Mouse (Mus musculus) left cerebral cortex, postnatal 36 days (tissue): ENCODE measurements at regions not wholly inside any gene's neighbourhood (a gene's known extent, or its start where the extent isn't known, plus 50 kb on each side); places are given as distances from the start of the nearest gene placed in this dataset.

Source experiments
- DNase-seq, 2 experiments: peaks; one replicate each; pipeline ENCODE4 v3.0.0; 2021 to 2022; ENCODE audit warnings: low spot score in 2 of 2, mixed read lengths in 1 of 2
- intact Hi-C: fragments of 180-260 bp; cut with DNase I; formaldehyde crosslinking; loops from one replicate; pipeline ENCODE4 v1.15.1; 2025

- no peak for DNase-seq
- intact Hi-C loops: no loop called here
Observed at GRCm38 (mm10) chr16:62681880-62682279, 104.7 kb downstream of the Nsun3 start.

GRCm38 (mm10) chr16:62676815-62677214 is 109.8 kb downstream of the Nsun3 start:
- DNase-seq: no peak
- intact Hi-C loops: no loop called here

- no peak for DNase-seq
- intact Hi-C loops: no loop called here
Observed at GRCm38 (mm10) chr16:62657383-62657782, 129.2 kb downstream of the Nsun3 start.

GRCm38 (mm10) chr16:62654436-62654835 is 132.2 kb downstream of the Nsun3 start:
- no peak for DNase-seq
- intact Hi-C loops: no loop called here

- DNase-seq: no peak
Observed at GRCm38 (mm10) chr16:62653817-62654216, 132.8 kb downstream of the Nsun3 start.

GRCm38 (mm10) chr16:62652769-62653465 is 133.7 kb downstream of the Nsun3 start:
- DNase-seq: no peak
- intact Hi-C loops: no loop called here

More at GRCm38 (mm10) chr16:62653817-62654216, 132.8 kb downstream of the Nsun3 start:
- intact Hi-C loops: no loop called here

GRCm38 (mm10) chr16:62650856-62651255 is 135.8 kb downstream of the Nsun3 start:
- intact Hi-C loops: no loop called here
- no peak for DNase-seq

GRCm38 (mm10) chr16:62648326-62648725 is 138.3 kb downstream of the Nsun3 start:
- no peak for DNase-seq
- intact Hi-C loops: loop anchor here (10.0 kb wide), 1 partner anchor 144 kb away; no protein-coding TSS in a partner anchor

GRCm38 (mm10) chr16:62646113-62646512 is 140.5 kb downstream of the Nsun3 start:
- intact Hi-C loops: loop anchor here (10.0 kb wide), 1 partner anchor 141 kb away; no protein-coding TSS in a partner anchor

GRCm38 (mm10) chr16:62642859-62643403 is 143.7 kb downstream of the Nsun3 start:
- intact Hi-C loops: loop anchor here (10.0 kb wide), 1 partner anchor 138 kb away; no protein-coding TSS in a partner anchor
- peak in 1 of 2 experiments; percentile 7 for DNase-seq

More at GRCm38 (mm10) chr16:62646113-62646512, 140.5 kb downstream of the Nsun3 start:
- no peak for DNase-seq

- intact Hi-C loops: no loop called here
- no peak for DNase-seq
Observed at GRCm38 (mm10) chr16:62623938-62624337, 162.7 kb downstream of the Nsun3 start.

GRCm38 (mm10) chr16:62610873-62611272 is 175.7 kb downstream of the Nsun3 start:
- no peak for DNase-seq
- intact Hi-C loops: no loop called here

- no peak for DNase-seq
- intact Hi-C loops: no loop called here
Observed at GRCm38 (mm10) chr16:62608617-62609016, 178.0 kb downstream of the Nsun3 start.

- intact Hi-C loops: no loop called here
- no peak for DNase-seq
Observed at GRCm38 (mm10) chr16:62605920-62606319, 180.7 kb downstream of the Nsun3 start.

GRCm38 (mm10) chr16:62562051-62562450 is 224.6 kb downstream of the Nsun3 start:
- peak; percentile 27 to 28 for DNase-seq
- intact Hi-C loops: loop anchor here (10.0 kb wide), 1 partner anchor 57 kb away; no protein-coding TSS in a partner anchor

- no peak for DNase-seq
- intact Hi-C loops: no loop called here
Observed at GRCm38 (mm10) chr16:62543156-62543555, 243.5 kb downstream of the Nsun3 start.

- no peak for DNase-seq
- intact Hi-C loops: no loop called here
Observed at GRCm38 (mm10) chr16:62537730-62538479, 248.7 kb downstream of the Nsun3 start.

- intact Hi-C loops: loop anchor here (10.0 kb wide), 2 partner anchors 55 to 135 kb away; no protein-coding TSS in a partner anchor
- no peak for DNase-seq
Observed at GRCm38 (mm10) chr16:62509321-62509720, 277.3 kb downstream of the Nsun3 start.

GRCm38 (mm10) chr16:62506725-62507482 is 279.7 kb downstream of the Nsun3 start:
- no peak for DNase-seq
- intact Hi-C loops: loop anchor here (10.0 kb wide), 2 partner anchors 58 to 138 kb away; no protein-coding TSS in a partner anchor
